Mouse (Mus musculus) adrenal gland (tissue): ENCODE results near the gene Mfsd6.

Source experiments
- intact Hi-C: fragments of 180-260 bp; cut with DNase I; formaldehyde crosslinking; loops from one replicate; pipeline ENCODE4 v1.15.1; 2025

The Mfsd6 gene

DNA sequence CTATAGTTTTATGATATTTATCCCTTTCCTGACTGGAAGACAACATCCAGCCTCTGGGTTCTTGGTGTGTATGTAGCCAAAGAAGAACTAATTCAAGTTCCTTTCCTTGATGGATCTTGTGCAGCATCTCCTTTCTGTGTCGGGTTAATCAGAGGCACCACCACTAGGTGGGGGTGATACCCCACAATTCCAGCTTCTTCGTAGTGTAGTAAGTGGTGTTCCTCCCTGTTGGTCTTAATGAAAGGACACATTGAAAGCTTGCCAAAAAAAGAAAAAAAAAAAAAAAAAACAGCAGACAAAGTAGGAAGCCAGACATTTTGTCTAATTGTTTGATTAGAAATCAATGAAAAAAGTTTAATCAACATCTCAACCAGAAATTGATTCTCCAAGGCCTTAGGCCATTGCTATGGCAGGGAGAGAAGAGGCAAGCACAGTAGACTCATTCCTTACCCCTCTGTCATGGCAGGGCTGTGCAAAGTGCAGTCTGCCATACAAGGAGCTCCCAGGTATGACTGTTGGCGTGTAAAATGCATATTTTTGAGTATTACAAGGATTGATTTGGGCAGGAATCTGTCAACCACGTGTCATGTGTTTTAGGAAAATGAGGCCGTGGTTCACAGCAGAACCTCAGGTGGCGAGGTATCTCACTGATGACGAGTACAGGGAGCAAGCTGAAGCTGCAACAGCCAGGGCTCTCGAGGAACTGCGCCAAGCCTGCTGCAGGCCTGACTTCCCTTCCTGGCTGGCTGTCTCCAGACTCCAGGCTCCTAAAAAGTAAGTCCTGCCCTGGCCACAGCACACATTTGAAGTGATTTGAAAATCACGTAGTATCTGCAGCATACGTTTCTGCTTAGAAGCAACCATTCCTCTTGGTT is 78.9 kb downstream of the Mfsd6 start:
- intact Hi-C loops, result loop anchor here (5.0 to 10.0 kb wide), 4 partner anchors 79 to 306 kb away; partner anchors contain the start of gene Mfsd6

DNA sequence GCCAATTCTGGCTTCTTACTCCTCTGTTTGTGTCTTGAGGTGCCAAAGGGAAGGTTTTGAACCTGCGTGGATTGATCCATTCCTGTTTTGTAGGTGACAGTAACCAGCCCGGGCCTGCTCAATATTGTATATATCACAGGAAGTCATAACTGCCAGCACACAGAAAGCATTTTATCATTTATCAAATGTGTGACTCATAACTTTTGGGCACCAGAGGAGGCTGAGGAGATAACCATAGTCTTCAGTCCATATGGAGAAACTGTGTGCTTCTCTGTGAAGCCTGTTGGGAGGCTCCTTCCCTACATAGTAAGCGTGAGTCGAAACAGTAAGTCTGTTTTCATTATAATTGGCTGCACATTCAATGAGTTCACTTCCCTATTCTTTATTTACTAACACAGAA is 86.5 kb downstream of the Mfsd6 start:
- intact Hi-C loops, result loop anchor here (10.0 kb wide), 1 partner anchor 314 kb away; no protein-coding TSS in a partner anchor

DNA sequence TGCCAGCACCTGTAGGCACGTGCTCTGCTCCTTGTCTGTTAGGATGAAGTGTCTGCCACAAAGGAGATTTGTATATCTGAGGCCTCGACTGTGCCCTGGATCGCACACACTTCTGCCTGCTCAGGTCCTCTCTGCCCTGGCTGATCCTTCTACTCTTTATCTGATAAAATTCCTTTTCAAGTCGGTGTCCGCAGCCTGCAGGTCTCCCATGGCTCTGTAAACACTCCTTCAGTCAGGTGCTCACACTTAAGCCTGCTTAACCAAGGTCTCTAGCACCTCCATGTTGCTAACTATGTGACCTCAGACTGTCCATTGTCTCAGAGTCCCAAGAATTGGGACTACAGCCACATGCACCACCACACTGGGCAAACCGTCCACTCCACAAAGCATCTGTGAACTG is 87.0 kb downstream of the Mfsd6 start:
- intact Hi-C loops, result loop anchor here (10.0 kb wide), 1 partner anchor 315 kb away; no protein-coding TSS in a partner anchor

DNA sequence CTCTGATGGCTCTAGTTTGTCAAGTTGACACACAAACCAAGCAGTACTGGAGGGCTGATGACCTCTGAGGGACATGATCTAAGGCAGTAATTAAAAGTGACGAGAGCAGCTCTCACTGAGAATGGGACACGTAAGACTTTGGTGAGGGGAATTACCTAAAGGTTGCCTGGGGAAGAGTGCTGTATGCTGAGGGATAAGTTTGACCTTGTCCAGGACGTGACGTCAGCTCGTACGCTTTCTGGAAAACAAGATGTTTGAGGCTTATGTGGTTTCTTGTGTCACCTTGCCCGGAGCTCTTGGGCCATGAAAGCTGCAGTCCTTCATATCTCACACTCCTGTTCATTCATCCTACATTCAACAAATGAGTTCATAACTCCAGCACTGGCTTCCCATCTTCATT is 88.2 kb downstream of the Mfsd6 start:
- intact Hi-C loops, result loop anchor here (10.0 kb wide), 2 partner anchors 206 to 244 kb away; partner anchors contain the start of gene Hibch

DNA sequence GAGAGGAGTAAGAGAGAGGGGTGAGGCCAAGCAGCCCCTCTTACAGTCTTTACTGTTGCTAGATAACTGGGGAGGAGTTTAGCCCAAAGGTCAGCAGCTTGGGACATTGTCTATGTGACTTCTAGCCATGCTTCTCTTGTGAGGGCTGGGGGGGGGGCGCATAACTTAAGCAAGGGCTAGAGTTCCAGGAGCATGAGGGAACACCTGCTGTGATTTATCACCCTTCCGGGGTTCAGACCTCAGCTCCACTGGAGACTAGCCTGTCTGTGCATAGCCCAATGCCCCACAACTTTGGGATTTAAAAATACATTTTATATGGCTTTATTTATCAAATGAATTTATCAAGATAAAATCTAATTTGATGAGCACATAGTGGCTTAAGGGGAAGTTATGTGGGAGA is 89.2 kb downstream of the Mfsd6 start:
- intact Hi-C loops, result loop anchor here (10.0 kb wide), 2 partner anchors 207 to 243 kb away; partner anchors contain the start of gene Hibch

DNA sequence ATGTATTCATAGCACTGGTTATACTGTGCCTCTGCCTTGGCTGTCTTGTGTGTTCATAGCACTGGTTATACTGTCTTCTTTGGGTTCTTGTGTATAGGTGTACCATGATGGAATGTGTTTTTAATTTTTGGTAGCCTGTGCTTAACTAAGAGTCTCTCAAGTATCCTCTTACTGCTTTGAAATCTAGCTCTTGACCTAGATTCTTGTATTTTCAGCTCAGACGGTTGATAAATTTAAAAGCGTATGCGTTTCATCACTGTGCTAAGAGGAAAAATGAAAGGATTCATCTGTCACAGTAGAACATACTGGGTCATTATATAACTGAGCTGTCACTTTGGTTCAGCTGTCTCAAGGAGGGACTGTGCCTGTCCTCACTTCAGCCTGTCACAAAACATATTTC is 91.3 kb downstream of the Mfsd6 start:
- intact Hi-C loops, result loop anchor here (10.0 kb wide), 2 partner anchors 209 to 241 kb away; partner anchors contain the start of gene Hibch

DNA sequence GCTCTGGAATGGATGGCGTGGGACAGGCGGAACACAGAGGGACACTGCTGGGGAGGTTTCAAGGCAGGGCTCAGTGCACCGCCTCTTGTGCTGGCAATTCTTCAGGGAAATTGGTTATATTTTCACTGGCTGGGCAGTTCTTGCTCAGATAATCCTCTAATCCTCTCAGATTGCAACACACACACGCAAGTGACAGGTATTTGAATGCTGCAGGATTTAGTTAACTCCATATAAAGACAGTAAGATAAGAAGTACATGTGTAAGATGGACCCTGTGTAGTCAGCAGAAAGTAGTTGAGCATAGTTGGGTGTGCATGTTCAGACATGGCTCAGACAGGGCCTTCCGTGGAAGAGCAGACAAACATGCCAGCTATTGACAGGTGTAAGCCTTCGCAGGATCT is 93.0 kb downstream of the Mfsd6 start:
- intact Hi-C loops, result loop anchor here (5.0 to 10.0 kb wide), 3 partner anchors 137 to 239 kb away; partner anchors contain the start of gene Hibch

DNA sequence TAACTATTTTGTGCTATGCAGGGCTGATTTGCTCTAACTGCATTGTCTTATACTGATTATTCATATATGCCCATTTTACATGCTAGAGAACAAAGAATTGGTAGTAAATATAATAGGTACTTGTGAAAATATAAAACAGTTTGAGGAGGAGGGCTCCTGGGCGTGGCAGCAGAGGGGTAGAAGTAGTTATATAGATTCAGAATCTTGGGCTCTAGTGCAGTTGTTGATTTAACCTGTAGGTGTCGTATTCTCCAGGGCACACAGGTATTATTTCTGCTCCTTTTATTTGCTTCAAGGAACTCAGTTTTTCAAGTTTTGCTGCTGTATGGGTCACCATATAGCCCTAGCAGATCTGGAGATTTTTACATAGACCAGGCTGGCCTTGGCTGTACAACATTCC is 95.7 kb downstream of the Mfsd6 start:
- intact Hi-C loops, result loop anchor here (2.0 to 10.0 kb wide), 4 partner anchors 134 to 333 kb away; partner anchors contain the start of gene Hibch

DNA sequence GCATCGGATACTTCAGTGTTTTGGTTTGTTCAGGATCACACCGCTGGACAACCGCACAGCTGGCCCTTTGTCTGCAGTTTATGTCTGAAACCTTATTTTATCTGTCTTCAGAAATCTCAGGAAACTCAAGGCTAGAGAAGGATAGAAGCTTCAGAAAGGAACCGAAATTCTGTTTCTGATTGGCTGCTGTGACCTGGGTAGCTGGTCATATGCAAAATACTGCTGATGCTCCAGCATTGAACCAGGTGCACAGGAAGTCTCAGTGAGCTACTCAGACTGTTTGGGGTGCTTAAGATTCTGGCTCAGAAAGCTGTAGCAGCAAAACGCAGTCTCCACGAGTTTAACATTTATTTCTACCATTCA is 96.3 kb downstream of the Mfsd6 start:
- intact Hi-C loops, result loop anchor here (2.0 to 10.0 kb wide), 4 partner anchors 134 to 332 kb away; partner anchors contain the start of gene Hibch

DNA sequence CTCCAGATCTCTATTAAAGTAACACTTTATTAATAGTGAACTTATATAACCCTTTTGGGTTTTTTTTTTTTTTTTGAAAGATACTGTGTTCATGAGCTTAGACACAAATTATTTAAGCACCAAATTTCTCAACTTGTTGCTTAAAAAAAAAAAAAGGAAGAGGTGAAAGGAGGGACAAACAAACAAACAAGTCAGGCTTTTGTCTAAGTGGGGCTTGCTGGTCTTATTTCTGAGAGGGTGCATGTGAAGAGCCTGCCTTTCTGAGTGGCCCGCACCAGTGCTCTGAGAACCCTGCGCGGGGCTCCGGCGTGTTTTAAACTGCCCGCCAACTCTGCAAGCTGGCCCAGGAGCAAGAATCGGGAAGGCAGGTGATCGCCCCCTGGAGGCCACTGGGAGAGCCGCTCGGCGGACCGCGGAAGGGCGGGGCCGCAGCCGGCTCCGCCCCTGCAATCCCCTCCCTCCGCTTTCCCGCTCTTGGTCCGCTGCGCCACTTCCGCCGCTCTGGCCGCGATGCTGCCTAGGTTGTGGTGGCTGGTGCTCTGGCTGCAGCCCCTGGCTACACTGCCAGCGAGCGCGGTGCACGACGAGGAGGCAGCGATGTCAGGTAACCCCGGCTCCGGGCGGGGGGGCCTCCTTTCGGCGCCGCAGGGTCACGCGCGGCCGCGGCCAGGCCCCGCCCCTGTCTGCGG is 96.9 kb downstream of the Mfsd6 start, which contains the start of gene Nemp2:
Gene Nemp2, plus strand, starts transcription at position 456 of the 689 bp plus-strand sequence.
- intact Hi-C loops, result loop anchor here (2.0 to 10.0 kb wide), 4 partner anchors 133 to 332 kb away; partner anchors contain the start of gene Hibch

DNA sequence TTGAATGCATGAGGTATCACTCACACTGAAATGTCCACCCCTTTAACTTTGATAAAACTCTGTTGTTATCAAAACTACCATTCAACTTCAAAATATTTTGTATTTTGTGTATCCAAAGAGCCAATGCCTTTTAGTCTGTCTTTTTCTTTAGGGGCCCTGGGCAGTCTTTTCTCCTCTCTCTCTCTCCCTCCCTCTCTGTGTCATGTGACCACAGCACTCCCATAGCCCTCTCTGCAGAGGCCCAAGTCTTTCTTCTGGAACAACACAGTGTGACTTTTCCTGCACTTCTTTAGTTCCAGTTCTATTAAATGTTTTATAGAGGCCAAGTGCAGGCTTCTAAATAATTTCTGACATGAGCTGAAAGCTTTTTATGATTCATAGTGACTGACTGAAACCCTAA is 106.8 kb downstream of the Mfsd6 start:
- intact Hi-C loops, result loop anchor here (10.0 kb wide), 1 partner anchor 156 kb away; no protein-coding TSS in a partner anchor

DNA sequence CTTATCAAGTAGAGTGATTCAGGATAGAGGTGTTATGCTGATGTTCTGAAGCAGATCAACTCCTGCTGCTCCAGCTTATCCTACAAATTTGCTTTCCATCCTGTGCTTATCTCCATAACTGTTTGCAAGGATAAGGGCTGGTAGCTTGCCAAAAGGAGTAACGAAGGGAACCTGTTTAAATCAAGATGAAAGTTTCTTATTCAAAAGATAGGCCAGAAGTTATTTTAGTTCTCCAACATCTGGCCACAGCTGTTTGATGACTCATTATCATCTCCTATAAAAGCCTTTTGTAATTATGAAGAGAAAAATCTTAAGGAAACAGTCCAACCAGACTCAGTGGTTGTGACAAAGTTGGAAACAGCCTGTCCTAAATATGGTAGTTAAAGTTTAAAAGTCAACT is 109.0 kb downstream of the Mfsd6 start:
- intact Hi-C loops, result no loop called here

DNA sequence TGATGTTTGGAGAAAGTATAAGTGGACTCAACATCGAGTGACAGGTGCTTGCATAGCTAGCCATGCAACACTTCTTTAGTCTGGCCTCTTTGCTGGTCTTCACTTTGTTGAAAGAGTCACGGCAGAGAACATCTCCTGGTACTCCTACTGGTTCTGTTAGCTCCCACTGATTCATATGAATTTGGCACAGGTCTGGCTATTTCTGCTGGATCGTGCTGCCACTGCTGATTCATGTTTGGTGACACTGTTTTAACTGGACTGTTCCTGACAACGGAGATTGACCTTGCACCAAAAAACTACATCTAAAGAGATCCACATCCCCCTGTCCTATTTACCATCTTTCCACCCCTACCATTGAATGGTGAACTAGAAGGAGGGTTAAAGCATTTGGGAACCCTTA is 118.8 kb downstream of the Mfsd6 start:
- intact Hi-C loops, result no loop called here

DNA sequence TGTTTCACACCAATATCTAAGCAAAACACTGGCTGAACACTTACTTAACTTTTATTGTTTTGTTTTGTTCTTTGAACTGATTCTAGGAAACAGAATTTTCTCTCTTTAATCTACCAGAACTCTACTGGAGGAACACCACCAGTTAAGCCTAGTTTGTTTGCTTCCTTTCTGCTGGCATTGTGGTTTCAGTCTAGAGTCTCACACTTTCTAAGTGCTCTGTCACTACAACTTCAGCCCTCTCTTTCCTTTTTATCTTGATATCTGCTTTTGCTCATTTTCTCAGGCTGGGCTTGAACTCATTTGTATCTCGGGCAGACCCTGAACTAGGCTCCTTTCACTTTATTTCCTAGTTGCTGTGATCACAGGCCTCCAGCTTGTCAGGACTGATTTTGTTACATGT is 119.6 kb downstream of the Mfsd6 start:
- intact Hi-C loops, result no loop called here
